Mouse (Mus musculus): Measurements from ENCODE around the gene Tspoap1. TPM values are rescaled to one million over a fixed set of nuclear protein-coding genes. Genes with fewer than 3 reads are reported as not detected.
A peak's percentile ranks its signal among the peaks of the same experiment; 100 is the strongest.

The Tspoap1 gene
- polyA plus RNA-seq, 1 experiment: 0.04 TPM

GRCm38 (mm10) chr11:87755360-87756017, 4.9 kb upstream of the Tspoap1 start:
- H3K79me2 ChIP-seq (ENCODE audit: control insufficient read depth, insufficient read depth): no peaks in the 10 kb centered on the region
- TF ChIP-seq POLR2A (IDR thresholded peaks at IDR 0.05; ENCODE audit: insufficient read length, low read depth) (no peak), USF1 (IDR thresholded peaks at IDR 0.05; ENCODE audit: low read depth) (peak; percentile 77)
- H3K4me2 ChIP-seq (ENCODE audit: low read depth): no peak overlapping the region
- H3K36me3 ChIP-seq (ENCODE audit: control insufficient read depth, insufficient read depth): no peaks in the 10 kb centered on the region
- peak overlapping the region; percentile 30 for H3K4me3 ChIP-seq
- H3ac ChIP-seq (ENCODE audit: control insufficient read depth, insufficient read length): no peak overlapping the region
- no peaks in the 10 kb centered on the region for H3K27me3 ChIP-seq (ENCODE audit: control insufficient read depth, insufficient read depth, insufficient read length)

GRCm38 (mm10) chr11:87756251-87756820, 4.0 kb upstream of the Tspoap1 start:
- Histone ChIP-seq H3K36me3 (ENCODE audit: control insufficient read depth, insufficient read depth) (no peaks in the 10 kb centered on the region), H3ac (ENCODE audit: control insufficient read depth, insufficient read length) (no peak overlapping the region), H3K27me3 (ENCODE audit: control insufficient read depth, insufficient read depth, insufficient read length) (peaks cover 7% of the 10 kb centered on the region), H3K4me2 (ENCODE audit: low read depth) (no peak overlapping the region), H3K79me2 (ENCODE audit: control insufficient read depth, insufficient read depth) (no peaks in the 10 kb centered on the region), H3K4me3 (peak overlapping the region; percentile 30)
- TF ChIP-seq SRF (IDR thresholded peaks at IDR 0.05; ENCODE audit: control insufficient read depth, insufficient read length, low read depth): no peak
- TF ChIP-seq MYOD1 (IDR thresholded peaks at IDR 0.05; ENCODE audit: control insufficient read depth in 1 of 3, insufficient read length in 2 of 3, low read depth in 2 of 3): no peak
- TF ChIP-seq CEBPB (IDR thresholded peaks at IDR 0.05; ENCODE audit: insufficient read depth, poor library complexity, severe bottlenecking): no peak
- TF ChIP-seq E2F4 (IDR thresholded peaks at IDR 0.05; ENCODE audit: insufficient read depth): no peak
- no peak for TF ChIP-seq POLR2AphosphoS2 (IDR thresholded peaks at IDR 0.05; ENCODE audit: insufficient read length, low read depth)
- TF ChIP-seq MYOG (IDR thresholded peaks at IDR 0.05; ENCODE audit: control insufficient read depth in 1 of 3, insufficient read depth in 1 of 3, insufficient read length in 2 of 3, low read depth in 2 of 3): no peak
- no peak for TF ChIP-seq USF1 (IDR thresholded peaks at IDR 0.05; ENCODE audit: low read depth)
- no peak for TF ChIP-seq TCF3 (IDR thresholded peaks at IDR 0.05; ENCODE audit: insufficient read length, low read depth)
- TF ChIP-seq REST (IDR thresholded peaks at IDR 0.05; ENCODE audit: insufficient read depth, insufficient read length): no peak

- Histone ChIP-seq H3K4me3 (peak overlapping the region; percentile 30), H3K36me3 (ENCODE audit: control insufficient read depth, insufficient read depth) (no peaks in the 10 kb centered on the region), H3ac (ENCODE audit: control insufficient read depth, insufficient read length) (no peak overlapping the region), H3K4me2 (ENCODE audit: low read depth) (no peak overlapping the region), H3K79me2 (ENCODE audit: control insufficient read depth, insufficient read depth) (no peaks in the 10 kb centered on the region), H3K27me3 (ENCODE audit: control insufficient read depth, insufficient read depth, insufficient read length) (peaks cover 16% of the 10 kb centered on the region)
- no peak for TF ChIP-seq TCF3 (IDR thresholded peaks at IDR 0.05; ENCODE audit: insufficient read length, low read depth)
- no peak for TF ChIP-seq POLR2AphosphoS2 (IDR thresholded peaks at IDR 0.05; ENCODE audit: insufficient read length, low read depth)
- TF ChIP-seq TCF12 (IDR thresholded peaks at IDR 0.05; ENCODE audit: insufficient read depth, poor library complexity, severe bottlenecking): no peak
- TF ChIP-seq SRF (IDR thresholded peaks at IDR 0.05; ENCODE audit: control insufficient read depth, insufficient read length, low read depth): no peak
- TF ChIP-seq CEBPB (IDR thresholded peaks at IDR 0.05; ENCODE audit: insufficient read depth, poor library complexity, severe bottlenecking): no peak
- TF ChIP-seq USF1 (IDR thresholded peaks at IDR 0.05; ENCODE audit: low read depth): no peak
Measured at GRCm38 (mm10) chr11:87757001-87757954, 3.1 kb upstream of the Tspoap1 start.

DNA sequence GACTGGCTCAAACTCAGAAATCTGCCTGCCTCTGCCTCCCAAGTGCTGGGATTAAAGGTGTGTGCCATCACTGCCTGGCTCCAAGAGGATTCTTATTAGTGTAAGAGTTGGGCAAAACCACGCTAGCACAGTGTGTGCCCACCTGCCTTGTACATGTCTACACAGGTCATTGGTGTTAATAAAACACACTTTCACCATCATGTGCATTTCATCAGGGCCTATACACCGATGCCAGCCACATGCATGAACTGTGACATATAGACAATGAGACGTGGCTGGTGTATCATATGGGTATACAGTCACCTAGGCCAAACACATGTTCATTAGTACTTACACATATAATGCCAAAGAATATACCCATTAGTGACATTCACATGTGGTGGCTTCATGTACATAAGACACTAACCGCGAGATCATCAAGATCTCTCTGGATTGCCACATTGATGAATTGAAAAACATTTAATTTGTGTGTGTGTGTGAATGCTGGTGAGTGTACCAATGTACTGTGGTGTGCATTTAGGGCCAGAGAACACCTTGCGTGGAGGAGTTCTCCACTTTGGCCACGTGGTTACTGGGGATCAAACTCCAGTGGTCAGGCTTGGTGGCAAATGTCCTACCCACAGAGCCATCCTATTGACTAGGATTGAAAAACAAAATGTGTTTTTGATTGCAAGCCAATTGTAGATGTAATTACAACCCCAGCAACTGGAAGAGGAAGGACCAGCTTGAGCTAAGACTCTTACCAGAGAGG, 2.0 kb upstream of the Tspoap1 start:
- no peak overlapping the region for H3K4me2 ChIP-seq (ENCODE audit: low read depth)
- H3K79me2 ChIP-seq (ENCODE audit: control insufficient read depth, insufficient read depth): no peaks in the 10 kb centered on the region
- H3K36me3 ChIP-seq (ENCODE audit: control insufficient read depth, insufficient read depth): no peaks in the 10 kb centered on the region
- H3ac ChIP-seq (ENCODE audit: control insufficient read depth, insufficient read length): no peak overlapping the region
- peaks cover 27% of the 10 kb centered on the region for H3K27me3 ChIP-seq (ENCODE audit: control insufficient read depth, insufficient read depth, insufficient read length)
- TF ChIP-seq CEBPB (IDR thresholded peaks at IDR 0.05; ENCODE audit: insufficient read depth, poor library complexity, severe bottlenecking) (no peak), POLR2AphosphoS2 (IDR thresholded peaks at IDR 0.05; ENCODE audit: insufficient read length, low read depth) (no peak), USF1 (IDR thresholded peaks at IDR 0.05; ENCODE audit: low read depth) (peak; percentile 53), TCF3 (IDR thresholded peaks at IDR 0.05; ENCODE audit: insufficient read length, low read depth) (no peak), TCF12 (IDR thresholded peaks at IDR 0.05; ENCODE audit: insufficient read depth, poor library complexity, severe bottlenecking) (no peak), MYOD1 (IDR thresholded peaks at IDR 0.05; ENCODE audit: control insufficient read depth in 1 of 3, insufficient read length in 2 of 3, low read depth in 2 of 3) (no peak)
- H3K4me3 ChIP-seq: peak overlapping the region; percentile 30
